Mouse (Mus musculus) testis, adult 10 weeks (tissue): ENCODE data around the gene Arhgef6. TPM values are rescaled to one million over a fixed set of nuclear protein-coding genes. Genes with fewer than 3 reads are reported as not detected.

ENCODE experiments used
- polyA plus RNA-seq: library from polyadenylated mRNA; stranded (reverse); fragments of 350-450 nt; fragmentation: Illumina TruSeq; extraction: RNeasy Lipid Tissue Mini Kit (QIAGEN cat#74804); gene quantifications from one replicate; pipeline ENCODE4 v1.2.3, GENCODE M21; 2014; ENCODE audit warnings: low read depth, low replicate concordance

Arhgef6 gene
- 120 TPM for polyA plus RNA-seq

DNA sequence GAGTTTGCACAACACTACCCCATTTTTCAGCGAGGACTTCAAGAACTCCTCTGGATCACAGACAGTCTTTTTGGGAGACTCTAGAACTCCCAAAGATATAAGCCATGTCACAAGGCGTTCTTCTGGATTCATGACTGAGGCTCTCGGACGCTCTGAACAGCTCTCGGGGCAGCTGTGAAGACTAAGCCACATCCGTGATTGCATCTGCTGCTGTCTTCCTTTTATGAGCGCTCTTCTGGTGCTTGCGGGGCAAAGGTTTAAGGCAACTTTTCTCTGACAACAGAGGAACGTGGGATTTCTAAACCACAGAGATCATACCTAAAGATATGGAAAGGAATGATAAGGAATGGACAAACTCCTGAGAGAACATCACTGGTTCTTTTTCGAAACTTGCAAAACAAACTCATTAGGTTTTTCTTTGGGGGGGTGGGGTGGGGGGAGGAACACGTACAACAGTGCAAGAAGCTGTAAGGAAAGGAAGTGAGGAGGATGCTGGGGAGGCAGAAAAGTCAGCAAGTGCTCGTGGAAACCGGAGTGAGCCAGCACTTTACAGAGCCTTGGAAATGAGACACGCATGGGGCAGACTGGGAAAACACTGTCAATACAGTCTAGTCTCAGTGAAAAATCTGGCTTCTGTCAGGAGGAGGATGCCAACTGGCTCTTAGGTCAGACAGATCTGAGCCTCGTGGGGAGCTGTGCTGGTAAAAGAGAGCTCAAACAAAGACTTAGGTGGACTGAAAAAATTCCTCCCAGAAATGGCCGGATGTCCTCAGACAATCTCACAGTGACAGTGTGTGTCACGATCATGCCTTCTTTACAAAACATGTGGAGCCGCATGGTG is at the start of gene Arhgef6:
Gene Arhgef6, minus strand, starts transcription at position 359 of the 841 bp plus-strand sequence.

DNA sequence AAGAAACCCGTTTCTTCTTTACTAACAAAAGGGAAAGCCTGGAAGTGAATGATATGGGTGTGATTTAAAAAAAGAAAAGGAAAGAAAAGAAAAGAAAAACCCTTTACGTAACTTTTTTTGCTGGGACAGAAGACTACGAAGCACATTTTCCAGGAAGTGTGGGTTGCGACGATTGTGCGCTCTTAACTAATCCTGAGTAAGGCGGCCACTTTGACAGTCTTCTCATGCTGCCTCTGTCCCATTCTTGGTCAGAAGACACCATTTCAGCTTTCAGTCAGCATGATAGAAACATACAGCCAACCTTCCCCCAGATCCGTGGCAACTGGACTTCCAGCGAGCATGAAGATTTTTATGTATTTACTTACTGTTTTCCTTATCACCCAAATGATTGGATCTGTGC is 126.7 kb downstream of the Arhgef6 start, which contains the start of gene Cd40lg:
Gene Cd40lg, plus strand, starts transcription at position 268 of the 400 bp plus-strand sequence.

Other genes starting within 250 kb of the Arhgef6 start
- gene Cd40lg, start 126.6 kb downstream of the Arhgef6 start, polyA plus RNA-seq: 0.28 TPM
- gene Rbmx, start 54.3 kb upstream of the Arhgef6 start, polyA plus RNA-seq: 12.5 TPM
- 85.0 TPM for gene Gm364, start 70.4 kb upstream of the Arhgef6 start, polyA plus RNA-seq
- not detected for gene Gpr101, start 165.0 kb upstream of the Arhgef6 start, polyA plus RNA-seq